Mouse (Mus musculus) kidney, adult 2 months (tissue): ENCODE results near the gene Pmm1.

Experiments used
- CTCF ChIP-seq: fragments of 200-500 bp; conservative IDR thresholded peaks from 2 replicates; pipeline ENCODE4 v1.5.1; 2011; ENCODE audit warnings: low read depth, mild to moderate bottlenecking, control low read depth, low read length, moderate library complexity, mixed read lengths; ENCODE audit not compliant: insufficient read depth, insufficient read length
- POLR2A ChIP-seq: fragments of 200-500 bp; IDR thresholded peaks from one replicate; pipeline ENCODE4 v1.6.1; 2011; ENCODE audit warnings: low read depth, low read length, control low read depth

- TF ChIP-seq POLR2A = no peak
- no peak for TF ChIP-seq CTCF
Observed at GRCm38 (mm10) chr15:81920546-81921217, 40.0 kb downstream of the Pmm1 start.
